Mouse (Mus musculus) brown adipose tissue, adult 24 weeks (tissue): ENCODE measurements around the gene Fam107a. TPM values are rescaled to one million over a fixed set of nuclear protein-coding genes. Genes with fewer than 3 reads are reported as not detected.

Experiments
- H3K27ac ChIP-seq: fragments of 200-500 bp; replicated peaks from 2 replicates; pipeline ENCODE4 v1.5.1; 2012; ENCODE audit warnings: low read depth, mild to moderate bottlenecking, low read length
- H3K4me1 ChIP-seq: fragments of 200-500 bp; 2 replicates; pipeline ENCODE4 v1.6.1; 2012; ENCODE audit warnings: low read length, mixed read lengths; ENCODE audit not compliant: control insufficient read depth, insufficient read depth, insufficient read length
- H3K4me3 ChIP-seq: fragments of 200-500 bp; 2 replicates; pipeline ENCODE4 v1.5.1; 2012; ENCODE audit warnings: low read depth, mild to moderate bottlenecking, low read length, moderate library complexity; ENCODE audit not compliant: insufficient read depth
- polyA plus RNA-seq: library from polyadenylated mRNA; stranded (reverse); fragments of >200 nt; gene quantifications from 2 replicates; pipeline ENCODE4 v1.2.4, GENCODE M21; 2012; ENCODE audit not compliant: missing spikeins, insufficient read depth, insufficient read length

Fam107a gene
- polyA plus RNA-seq, 1 experiment, result 2.4 TPM

DNA sequence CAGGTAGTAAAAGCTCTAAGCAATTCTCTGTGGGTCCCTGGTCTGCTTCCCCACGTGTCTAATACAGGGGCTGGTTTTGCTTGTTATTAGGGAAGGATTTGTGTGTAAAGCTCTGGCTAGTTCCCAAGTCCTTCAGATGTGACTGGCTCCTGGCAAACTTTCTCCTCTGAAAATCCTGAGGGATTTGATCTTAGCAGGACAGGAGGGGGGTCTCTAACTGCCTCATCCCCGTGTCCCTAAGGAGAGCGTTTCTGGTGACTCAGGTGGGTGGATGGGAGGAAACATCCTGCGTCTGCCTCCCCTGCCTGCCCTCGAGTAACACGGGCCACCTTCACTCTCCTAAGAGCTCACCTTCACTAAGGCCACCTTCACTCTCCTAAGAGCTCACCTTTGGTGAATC lies 12.6 kb upstream of the Fam107a start:
- Histone ChIP-seq H3K4me1 (peaks cover 15% of the 10 kb centered on the region), H3K4me3 (no peak overlapping the region), H3K27ac (no peak overlapping the region)

- Histone ChIP-seq H3K4me3 (no peak overlapping the region), H3K27ac (no peak overlapping the region), H3K4me1 (peaks cover 15% of the 10 kb centered on the region)
These were observed 11.7 kb upstream of the Fam107a start for GRCm38 (mm10) chr14:8329552-8329951.

DNA sequence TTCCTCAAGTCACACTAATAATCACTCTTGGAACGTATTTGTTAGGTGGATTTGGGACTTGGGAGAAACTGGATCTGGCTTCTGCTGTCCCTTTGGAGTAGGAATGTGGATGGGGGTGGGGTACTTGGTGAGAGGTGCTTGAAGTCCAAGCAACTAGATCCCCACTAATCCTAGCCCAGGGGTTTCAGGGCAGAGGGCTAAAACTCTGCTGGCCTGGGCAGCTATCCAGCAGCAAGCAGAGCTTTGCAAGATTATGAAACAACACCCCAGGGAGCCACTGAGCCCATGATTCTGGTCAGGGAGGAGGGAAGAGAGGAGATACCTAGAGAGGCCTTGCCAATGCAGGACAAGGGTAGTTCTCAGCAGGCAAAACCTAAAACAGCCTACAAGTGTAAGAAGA lies 9.5 kb upstream of the Fam107a start:
- H3K27ac ChIP-seq, result peak overlapping the region; percentile 80
- H3K4me3 ChIP-seq, result no peak overlapping the region
- peaks cover 15% of the 10 kb centered on the region for H3K4me1 ChIP-seq

DNA sequence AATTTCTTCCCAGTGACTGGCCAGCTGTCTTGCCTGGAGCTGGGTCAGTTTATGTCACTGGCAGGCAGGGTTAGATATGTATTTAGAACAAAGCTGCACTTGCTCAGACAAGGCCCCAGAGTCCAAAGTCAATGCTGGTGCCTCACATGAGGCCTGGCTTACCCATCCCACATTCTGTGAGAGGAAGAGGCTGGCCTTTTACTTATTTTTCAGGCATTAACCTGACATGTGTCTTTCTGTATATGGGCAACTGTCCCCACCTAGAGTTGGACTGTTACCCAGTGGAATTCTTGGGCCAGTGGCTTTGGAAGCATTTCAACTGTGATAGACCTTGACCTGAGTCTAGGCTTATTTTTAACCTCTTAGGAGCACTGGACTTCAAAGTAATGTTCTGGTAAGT lies 9.1 kb upstream of the Fam107a start:
- Histone ChIP-seq H3K4me1 (peaks cover 15% of the 10 kb centered on the region), H3K4me3 (no peak overlapping the region), H3K27ac (peak overlapping the region; percentile 80)

- Histone ChIP-seq H3K4me1 (peaks cover 15% of the 10 kb centered on the region), H3K4me3 (no peak overlapping the region)
These were observed 7.9 kb upstream of the Fam107a start for GRCm38 (mm10) chr14:8325746-8326145.

GRCm38 (mm10) chr14:8320528-8320927 lies 2.7 kb upstream of the Fam107a start:
- H3K4me3 ChIP-seq, result no peak overlapping the region
- H3K4me1 ChIP-seq, result peaks cover 4% of the 10 kb centered on the region; the same call in 1 of the 2 replicates
- no peak overlapping the region for H3K27ac ChIP-seq

More at GRCm38 (mm10) chr14:8325746-8326145, 7.9 kb upstream of the Fam107a start:
- H3K27ac ChIP-seq, result no peak overlapping the region

GRCm38 (mm10) chr14:8316366-8317193 lies 1.2 kb downstream of the Fam107a start:
- Histone ChIP-seq H3K4me1 (peaks cover 4% of the 10 kb centered on the region; the same call in 1 of the 2 replicates), H3K4me3 (no peak overlapping the region), H3K27ac (no peak overlapping the region)

- Histone ChIP-seq H3K27ac (no peak overlapping the region), H3K4me1 (peaks cover 4% of the 10 kb centered on the region; the same call in 1 of the 2 replicates), H3K4me3 (no peak overlapping the region)
These were observed 2.7 kb downstream of the Fam107a start for GRCm38 (mm10) chr14:8315169-8315568.

DNA sequence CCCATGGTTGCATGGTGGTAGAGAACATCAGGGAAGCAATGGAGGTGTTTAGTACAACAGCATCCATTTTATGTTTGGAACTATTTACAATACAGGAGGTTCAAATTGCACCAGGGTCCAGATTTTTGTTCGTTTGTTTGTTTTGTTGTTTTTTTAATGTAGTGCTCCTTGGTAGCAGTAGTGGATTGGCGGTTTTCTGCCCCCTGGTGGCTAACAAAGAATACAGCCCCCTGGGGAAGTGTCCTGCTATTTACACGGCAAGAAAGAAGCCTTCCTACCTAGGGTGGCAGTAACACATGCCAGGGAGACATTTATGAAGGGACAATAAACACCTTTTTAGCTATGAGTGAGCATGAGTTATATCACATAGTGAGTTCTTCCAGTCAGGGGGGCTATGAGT lies 3.3 kb downstream of the Fam107a start:
- no peak overlapping the region for H3K4me3 ChIP-seq
- peaks cover 4% of the 10 kb centered on the region; the same call in 1 of the 2 replicates for H3K4me1 ChIP-seq
- H3K27ac ChIP-seq, result no peak overlapping the region

DNA sequence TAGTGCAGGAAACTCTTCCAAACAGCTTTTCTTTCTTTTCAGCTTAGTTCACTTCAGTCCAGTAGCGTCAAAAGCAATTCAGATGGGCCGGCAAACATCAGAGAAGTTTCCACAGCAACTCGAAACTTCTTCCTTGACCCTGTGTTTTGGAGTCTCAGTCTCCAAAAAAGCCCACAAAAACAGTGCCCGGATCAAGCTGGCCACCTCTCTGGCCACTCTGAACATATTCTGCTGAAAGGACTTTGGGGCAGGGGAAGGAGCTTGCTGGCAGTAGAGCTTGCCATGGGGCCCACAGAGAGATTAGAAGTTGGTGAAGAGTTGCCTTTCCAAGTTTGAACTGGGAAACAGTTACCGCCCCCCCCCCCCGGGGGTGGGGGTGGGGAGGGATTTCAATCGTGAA lies 3.9 kb downstream of the Fam107a start:
- no peak overlapping the region for H3K27ac ChIP-seq
- H3K4me1 ChIP-seq, result peaks cover 4% of the 10 kb centered on the region; the same call in 1 of the 2 replicates
- H3K4me3 ChIP-seq, result no peak overlapping the region

DNA sequence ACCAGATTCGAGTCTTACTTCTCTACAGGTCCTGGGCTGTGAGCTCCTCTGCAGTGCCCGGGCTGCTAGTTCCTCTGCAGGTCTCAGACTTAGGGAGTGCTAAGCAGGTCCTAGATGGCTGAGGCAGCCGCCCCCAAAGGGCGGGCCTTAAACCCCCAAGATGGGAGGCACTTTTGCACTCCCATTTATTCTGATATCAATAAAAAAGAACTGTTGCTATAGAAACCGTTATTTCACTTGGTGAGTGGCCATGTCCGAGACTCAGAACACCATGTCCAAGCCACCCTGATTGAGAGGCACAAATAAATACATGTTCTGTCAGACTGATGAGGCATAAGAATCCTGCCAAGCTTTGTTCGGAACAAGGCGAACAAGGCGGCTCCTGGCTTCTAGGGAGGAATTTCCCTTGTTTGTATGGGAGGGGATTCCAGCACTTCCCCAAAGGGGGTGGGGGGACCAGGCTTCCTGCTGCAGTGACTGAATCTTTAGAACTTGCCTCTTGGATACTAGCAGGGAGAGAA lies 8.1 kb downstream of the Fam107a start:
- H3K4me3 ChIP-seq, result 0 out of 2 replicates have a peak overlapping the region, but pooled peaks have one; percentile 5
- peaks cover 4% of the 10 kb centered on the region; the same call in 1 of the 2 replicates for H3K4me1 ChIP-seq
- H3K27ac ChIP-seq, result no peak overlapping the region; the same call in 1 of the 2 replicates

GRCm38 (mm10) chr14:8308650-8309049 lies 9.2 kb downstream of the Fam107a start:
- Histone ChIP-seq H3K4me3 (no peak overlapping the region), H3K27ac (no peak overlapping the region), H3K4me1 (peaks cover 4% of the 10 kb centered on the region; the same call in 1 of the 2 replicates)

GRCm38 (mm10) chr14:8306884-8307283 lies 10.9 kb downstream of the Fam107a start:
- no peak overlapping the region for H3K4me3 ChIP-seq
- H3K27ac ChIP-seq, result no peak overlapping the region
- H3K4me1 ChIP-seq, result peaks cover 4% of the 10 kb centered on the region; the same call in 1 of the 2 replicates

- Histone ChIP-seq H3K4me3 (no peak overlapping the region), H3K4me1 (peaks cover 4% of the 10 kb centered on the region; the same call in 1 of the 2 replicates), H3K27ac (0 out of 2 replicates have a peak overlapping the region, but pooled peaks have one; percentile 16)
These were observed 12.8 kb downstream of the Fam107a start for GRCm38 (mm10) chr14:8305014-8305413.

DNA sequence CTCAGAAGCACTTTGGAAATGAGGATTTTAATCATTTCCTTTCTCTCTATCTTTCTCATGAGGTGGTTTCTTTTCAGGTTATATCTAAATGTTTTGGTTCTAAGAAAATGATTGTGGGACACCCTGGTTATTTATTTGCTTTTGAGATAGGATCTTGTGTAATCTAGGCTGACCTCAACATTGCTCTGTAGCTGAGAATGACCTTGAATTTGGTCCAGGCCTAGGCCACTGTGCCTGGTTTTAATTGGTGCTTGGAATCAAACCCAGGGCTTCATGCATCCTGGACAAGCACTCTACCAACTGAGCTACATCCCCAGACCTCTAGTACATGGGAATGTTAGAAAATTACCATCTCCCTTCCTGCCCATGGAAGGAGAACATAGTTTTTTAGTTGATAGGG lies 13.7 kb downstream of the Fam107a start:
- Histone ChIP-seq H3K4me3 (no peak overlapping the region), H3K27ac (no peak overlapping the region)

More for the DNA sequence above, 13.7 kb downstream of the Fam107a start:
- H3K4me1 ChIP-seq, result peaks cover 4% of the 10 kb centered on the region; the same call in 1 of the 2 replicates
